Mouse (Mus musculus) limb, embryonic 15.5 days (tissue): ENCODE results near the gene Tgm6. TPM values are rescaled to one million over a fixed set of nuclear protein-coding genes. Genes with fewer than 3 reads are reported as not detected.
A peak's percentile ranks its signal among the peaks of the same experiment; 100 is the strongest.

Experiments used
- ATAC-seq: fragments of 200-750 bp; cut with Nextera tagmentation; 2 replicates; pipeline ENCODE4 v1.8.0; 2017; ENCODE audit warnings: low read depth, moderate TSS enrichment; ENCODE audit not compliant: insufficient number of reproducible peaks, low FRiP score, low TSS enrichment
- H3K27ac ChIP-seq: fragments of 300-500 bp; sonication (generic); 2 replicates; pipeline ENCODE4 v1.5.1; 2015; ENCODE audit warnings: moderate library complexity, mild to moderate bottlenecking, inconsistent platforms
- H3K27me3 ChIP-seq: fragments of 300-500 bp; sonication (generic); 2 replicates; pipeline ENCODE4 v1.6.1; 2015; ENCODE audit warnings: inconsistent platforms
- H3K36me3 ChIP-seq: fragments of 300-500 bp; sonication (generic); 2 replicates; pipeline ENCODE4 v1.6.1; 2015; ENCODE audit warnings: inconsistent platforms
- H3K4me1 ChIP-seq: fragments of 300-500 bp; sonication (generic); 2 replicates; pipeline ENCODE4 v1.6.1; 2015; ENCODE audit warnings: inconsistent platforms
- H3K4me2 ChIP-seq: fragments of 300-500 bp; sonication (generic); 2 replicates; pipeline ENCODE4 v1.6.1; 2015; ENCODE audit warnings: mild to moderate bottlenecking, inconsistent platforms
- H3K4me3 ChIP-seq: fragments of 300-500 bp; sonication (generic); 2 replicates; pipeline ENCODE4 v1.5.1; 2015; ENCODE audit warnings: mild to moderate bottlenecking, inconsistent platforms
- H3K9ac ChIP-seq: fragments of 300-500 bp; sonication (generic); 2 replicates; pipeline ENCODE4 v1.6.1; 2015; ENCODE audit warnings: inconsistent platforms
- H3K9me3 ChIP-seq: fragments of 300-500 bp; sonication (generic); 2 replicates; pipeline ENCODE4 v1.6.1; 2016; ENCODE audit warnings: inconsistent platforms
- WGBS: fragments of 180-500 bp; shearing (Covaris S2); methylation state at CpG from one replicate; pipeline ENCODE4 v1.1.7; 2015; 5-methylcytosine and 5-hydroxymethylcytosine counted together
- polyA plus RNA-seq: library from polyadenylated mRNA; unstranded; fragments of >200 nt; fragmentation: Nextera tagmentation; extraction: Ambion mirVana; gene quantifications from 2 replicates; pipeline ENCODE4 v1.2.1, GENCODE M21; 2015

The Tgm6 gene
- polyA plus RNA-seq, 1 experiment from 2014 or later, result 0.12 TPM

GRCm38 (mm10) chr2:130179507-130180019, 67.3 kb downstream of the Tgm6 start:
- H3K36me3 ChIP-seq, result peaks cover 15% of the 10 kb centered on the region
- peak; percentile 72 for ATAC-seq
- WGBS, result 3% methylated on average over 15 of the region's 15 CpGs

DNA sequence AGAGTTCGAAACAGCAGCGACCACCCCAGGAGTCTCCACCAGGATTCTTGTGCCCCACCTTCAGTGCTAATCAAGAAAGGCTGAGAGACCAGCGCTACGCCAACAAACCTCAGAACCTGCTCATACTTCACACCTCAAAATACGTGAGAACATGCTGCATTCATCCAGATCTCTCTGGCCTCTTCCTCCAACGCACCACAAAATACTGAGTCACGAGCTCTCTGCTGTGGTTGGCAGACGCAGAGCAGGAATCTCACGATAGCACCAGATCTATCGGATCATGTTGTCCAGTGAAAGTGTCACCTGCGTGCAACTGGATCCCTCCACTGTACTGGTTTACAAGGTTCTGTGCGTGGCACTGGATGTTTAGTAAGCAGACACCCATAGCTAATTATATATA, 76.2 kb downstream of the Tgm6 start:
- Histone ChIP-seq H3K4me3 (no peak overlapping the region), H3K4me1 (no peaks in the 10 kb centered on the region), H3K27ac (no peak overlapping the region), H3K27me3 (no peaks in the 10 kb centered on the region), H3K9ac (no peak overlapping the region), H3K4me2 (no peak overlapping the region), H3K9me3 (no peaks in the 10 kb centered on the region), H3K36me3 (no peaks in the 10 kb centered on the region)
- no peak for ATAC-seq
- 81% methylated on average over 12 of the region's 12 CpGs for WGBS

More at GRCm38 (mm10) chr2:130179507-130180019, 67.3 kb downstream of the Tgm6 start:
- Histone ChIP-seq H3K27ac (peak overlapping the region; percentile 96), H3K27me3 (no peaks in the 10 kb centered on the region), H3K4me3 (peak overlapping the region; percentile 98), H3K9ac (peak overlapping the region; percentile 44; the same call in 1 of the 2 replicates), H3K4me1 (peaks cover 21% of the 10 kb centered on the region), H3K9me3 (no peaks in the 10 kb centered on the region), H3K4me2 (peak overlapping the region; percentile 72)

GRCm38 (mm10) chr2:130194894-130195293, 82.7 kb downstream of the Tgm6 start, which contains the start of gene Tmc2:
TSS of gene Tmc2 (plus strand) at chr2:130195194.
- Histone ChIP-seq H3K27me3 (no peaks in the 10 kb centered on the region), H3K36me3 (no peaks in the 10 kb centered on the region), H3K4me3 (no peak within 1 kb of the TSS), H3K4me2 (no peak within 1 kb of the TSS), H3K9me3 (no peaks in the 10 kb centered on the region), H3K4me1 (no peaks in the 10 kb centered on the region), H3K27ac (no peak within 1 kb of the TSS), H3K9ac (no peak within 1 kb of the TSS)
- ATAC-seq, result no peak
- 95% methylated on average over 16 of the region's 16 CpGs for WGBS

- Histone ChIP-seq H3K4me1 (no peaks in the 10 kb centered on the region), H3K9ac (no peak overlapping the region), H3K27me3 (no peaks in the 10 kb centered on the region), H3K9me3 (no peaks in the 10 kb centered on the region), H3K27ac (peak overlapping the region; percentile 43; the same call in 1 of the 2 replicates), H3K36me3 (no peaks in the 10 kb centered on the region), H3K4me3 (no peak overlapping the region), H3K4me2 (no peak overlapping the region)
- 51% methylated on average over 5 of the region's 5 CpGs for WGBS
- no peak for ATAC-seq
These were observed 88.7 kb downstream of the Tgm6 start for GRCm38 (mm10) chr2:130200961-130201360.

Other genes with a start within 250 kb of the Tgm6 start
- gene Tgm3, start 100.1 kb upstream of the Tgm6 start, polyA plus RNA-seq, result 3.3 TPM in 2 replicates
- gene Snrpb, start 67.0 kb downstream of the Tgm6 start, polyA plus RNA-seq, result 535 and 561 TPM in 2 replicates
- not detected in 2 replicates for gene Tmc2, start 82.8 kb downstream of the Tgm6 start, polyA plus RNA-seq
- gene Nop56, start 162.0 kb downstream of the Tgm6 start, polyA plus RNA-seq, result 252 and 261 TPM in 2 replicates
- gene Idh3b, start 172.1 kb downstream of the Tgm6 start, polyA plus RNA-seq, result 144 and 154 TPM in 2 replicates
- gene Ebf4, start 182.8 kb downstream of the Tgm6 start, polyA plus RNA-seq, result 2.6 and 2.8 TPM in 2 replicates